Mouse (Mus musculus) brain, embryonic 14.5 days (tissue): ENCODE measurements around the gene Rars.
A peak's percentile ranks its signal among the peaks of the same experiment; 100 is the strongest.

Experiments
- CTCF ChIP-seq: fragments of 200-500 bp; IDR thresholded peaks from 2 replicates; pipeline ENCODE4 v1.5.1; 2012; ENCODE audit warnings: inconsistent platforms, mild to moderate bottlenecking, moderate library complexity, borderline replicate concordance; ENCODE audit not compliant: insufficient read depth, insufficient read length; ENCODE audit errors: extremely low read depth
- POLR2A ChIP-seq: fragments of 200-500 bp; IDR thresholded peaks from 2 replicates; pipeline ENCODE4 v1.6.1; 2012; ENCODE audit warnings: mild to moderate bottlenecking, inconsistent platforms, borderline replicate concordance; ENCODE audit not compliant: poor library complexity, insufficient read depth, insufficient read length, severe bottlenecking; ENCODE audit errors: extremely low read depth

DNA sequence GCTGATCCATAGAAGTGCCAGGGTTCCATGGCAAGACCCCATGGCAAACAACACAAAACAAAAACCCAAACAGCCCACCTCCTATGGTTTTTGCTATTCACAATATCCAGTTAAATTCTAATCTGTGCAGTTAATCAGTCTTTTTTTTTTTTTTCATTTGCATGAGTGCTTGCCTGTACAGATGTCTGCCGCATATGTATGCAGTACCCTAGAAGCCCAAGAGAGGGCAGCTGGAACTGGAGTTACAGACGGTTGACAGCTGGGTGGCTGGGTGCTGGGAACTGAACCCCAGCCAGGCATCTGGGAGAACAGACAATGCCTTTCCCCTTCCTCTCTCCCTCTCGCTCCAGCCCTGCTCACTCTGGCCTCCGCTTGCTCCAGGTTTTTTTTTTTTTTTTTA, 49.8 kb downstream of the Rars start:
- TF ChIP-seq POLR2A (no peak), CTCF (0 out of 2 replicates have a peak, but pooled peaks have one; percentile 8)
